Mouse (Mus musculus) hindbrain, embryonic 15.5 days (tissue): ENCODE measurements at regions not wholly inside any gene's neighbourhood (a gene's known extent, or its start where the extent isn't known, plus 50 kb on each side); places are given as distances from the start of the nearest gene placed in this dataset.
A peak's percentile ranks its signal among the peaks of the same experiment; 100 is the strongest.

Source experiments
- ATAC-seq: fragments of 200-750 bp; cut with Nextera tagmentation; 2 replicates; pipeline ENCODE4 v1.8.0; 2017; ENCODE audit warnings: low read depth, moderate number of reproducible peaks, moderate TSS enrichment; ENCODE audit not compliant: low FRiP score
- H3K27ac ChIP-seq: fragments of 300-500 bp; sonication (generic); replicated peaks from 2 replicates; pipeline ENCODE4 v1.5.1; 2015; ENCODE audit warnings: mild to moderate bottlenecking, inconsistent platforms
- H3K27me3 ChIP-seq: fragments of 300-500 bp; sonication (generic); 2 replicates; pipeline ENCODE4 v1.6.1; 2015; ENCODE audit warnings: control low read depth, inconsistent platforms
- H3K36me3 ChIP-seq: fragments of 300-500 bp; sonication (generic); 2 replicates; pipeline ENCODE4 v1.6.1; 2015; ENCODE audit warnings: control low read depth, inconsistent platforms
- H3K4me1 ChIP-seq: fragments of 300-500 bp; sonication (generic); replicated peaks from 2 replicates; pipeline ENCODE4 v1.6.1; 2015; ENCODE audit warnings: control low read depth, inconsistent platforms
- H3K4me2 ChIP-seq: fragments of 300-500 bp; sonication (generic); 2 replicates; pipeline ENCODE4 v1.6.1; 2015; ENCODE audit warnings: moderate library complexity, mild to moderate bottlenecking, inconsistent platforms
- H3K4me3 ChIP-seq: fragments of 300-500 bp; sonication (generic); 2 replicates; pipeline ENCODE4 v1.5.1; 2015; ENCODE audit warnings: mild to moderate bottlenecking, inconsistent platforms
- H3K9ac ChIP-seq: fragments of 300-500 bp; sonication (generic); 2 replicates; pipeline ENCODE4 v1.6.1; 2015; ENCODE audit warnings: inconsistent platforms
- H3K9me3 ChIP-seq: fragments of 300-500 bp; sonication (generic); 2 replicates; pipeline ENCODE4 v1.6.1; 2016; ENCODE audit warnings: control low read depth, inconsistent platforms
- WGBS: fragments of 180-500 bp; shearing (Covaris S2); methylation state at CpG from one replicate; pipeline ENCODE4 v1.1.7; 2015; 5-methylcytosine and 5-hydroxymethylcytosine counted together

DNA sequence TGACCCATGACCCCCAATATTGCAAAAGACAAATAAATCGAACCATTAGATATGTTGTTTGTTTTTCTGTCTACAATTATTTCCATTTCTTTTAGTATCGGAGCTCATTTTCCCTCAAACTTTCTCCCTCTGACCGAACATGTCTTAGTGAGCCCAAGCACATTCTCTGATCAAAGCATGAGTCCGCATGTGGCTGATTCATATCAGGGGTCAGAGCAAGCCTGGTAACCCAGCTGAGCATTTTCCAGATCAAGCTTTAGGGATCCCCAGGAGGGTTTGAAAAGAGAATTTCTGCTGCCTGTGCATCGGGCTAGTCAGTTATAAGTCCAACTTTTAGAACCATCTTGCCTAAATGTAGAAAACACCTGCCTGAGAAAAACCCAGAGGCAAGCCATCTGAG is 350.6 kb downstream of the Ccser2 start:
- Histone ChIP-seq H3K4me3 (no peak overlapping the region), H3K4me2 (no peak overlapping the region), H3K9me3 (no peaks in the 10 kb centered on the region), H3K27ac (no peak overlapping the region), H3K36me3 (no peaks in the 10 kb centered on the region), H3K27me3 (no peaks in the 10 kb centered on the region), H3K4me1 (no peaks in the 10 kb centered on the region), H3K9ac (no peak overlapping the region)
- WGBS = 86% methylated on average over 5 of the region's 5 CpGs
- ATAC-seq = no peak

DNA sequence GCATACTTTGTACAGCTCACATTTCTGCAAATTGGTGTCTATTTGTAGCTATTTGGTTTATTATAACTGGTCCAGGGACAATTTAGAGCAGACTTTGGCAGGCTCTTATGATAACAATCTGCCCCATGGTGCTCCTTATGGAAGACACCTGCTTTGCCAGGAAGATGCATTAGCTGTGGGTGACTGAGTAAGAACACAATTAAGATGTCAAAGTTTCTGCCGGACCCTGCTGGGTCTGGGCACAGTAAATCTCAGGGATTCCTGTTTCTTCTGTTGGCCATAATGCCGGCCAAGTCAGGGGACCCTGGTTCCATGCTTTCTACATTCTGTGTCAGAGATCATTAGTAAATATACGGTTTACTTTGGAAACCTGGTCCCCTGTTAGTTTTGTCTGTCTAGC is 353.7 kb downstream of the Ccser2 start:
- no peak overlapping the region for H3K4me2 ChIP-seq
- H3K27me3 ChIP-seq = no peaks in the 10 kb centered on the region
- no peaks in the 10 kb centered on the region for H3K4me1 ChIP-seq
- no peak overlapping the region for H3K4me3 ChIP-seq
- no peak for ATAC-seq
- no peaks in the 10 kb centered on the region for H3K36me3 ChIP-seq
- 78% methylated on average over 3 of the region's 3 CpGs for WGBS
- H3K27ac ChIP-seq = no peak overlapping the region
- no peak overlapping the region for H3K9ac ChIP-seq
- no peaks in the 10 kb centered on the region for H3K9me3 ChIP-seq

DNA sequence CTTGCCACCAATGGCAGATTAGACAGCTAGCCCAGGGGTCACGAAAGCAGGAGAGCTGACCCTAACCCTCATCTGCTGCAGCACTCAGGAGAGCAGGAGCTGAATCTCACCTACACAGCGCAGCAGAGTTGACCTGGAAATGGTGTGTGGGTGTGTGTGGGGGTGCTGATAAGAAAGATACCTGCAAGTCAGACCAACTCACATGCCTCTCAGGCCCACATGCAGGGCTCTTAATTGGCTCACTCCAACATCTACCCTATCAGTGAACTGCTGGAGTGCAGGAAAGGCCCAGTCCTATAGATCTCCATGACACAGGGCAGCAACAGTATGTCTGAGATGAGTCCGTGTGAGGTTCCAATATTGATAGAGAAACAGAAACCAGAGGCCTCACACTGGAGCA is 355.7 kb downstream of the Ccser2 start:
- no peaks in the 10 kb centered on the region for H3K4me1 ChIP-seq
- no peak overlapping the region for H3K4me3 ChIP-seq
- H3K36me3 ChIP-seq = no peaks in the 10 kb centered on the region
- no peak overlapping the region for H3K9ac ChIP-seq
- no peak overlapping the region for H3K27ac ChIP-seq
- WGBS = 98% methylated on average over 3 of the region's 3 CpGs
- H3K4me2 ChIP-seq = no peak overlapping the region
- H3K9me3 ChIP-seq = no peaks in the 10 kb centered on the region
- ATAC-seq = no peak
- H3K27me3 ChIP-seq = no peaks in the 10 kb centered on the region

DNA sequence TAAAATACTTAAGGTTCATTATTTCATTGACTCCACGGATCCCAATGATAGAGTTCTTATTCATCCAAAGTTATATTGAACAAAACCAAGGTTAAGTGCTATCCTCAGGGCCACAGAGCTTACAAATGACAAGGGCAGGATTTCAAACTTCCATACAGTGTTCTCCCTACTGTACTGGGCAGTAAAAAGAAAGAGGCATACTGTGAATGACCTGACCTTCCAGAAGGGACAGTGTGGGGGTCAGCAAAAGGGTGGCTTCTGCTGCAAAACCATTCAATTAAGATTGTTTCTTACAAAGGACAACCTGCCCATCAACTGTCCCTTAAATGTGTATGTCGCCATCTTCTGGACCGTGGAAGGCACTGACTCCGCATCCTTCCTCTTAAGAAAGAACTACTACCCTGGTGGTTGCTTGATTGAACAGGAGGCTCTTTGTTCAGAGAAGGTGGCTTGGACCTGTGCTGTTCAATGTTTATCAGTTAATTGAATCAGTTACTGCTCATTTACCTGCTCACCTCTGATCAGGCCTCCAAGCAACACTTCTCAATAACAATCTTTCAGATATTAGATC is 384.4 kb downstream of the Ccser2 start:
- Histone ChIP-seq H3K36me3 (no peaks in the 10 kb centered on the region), H3K4me1 (0 out of 2 replicates have a peak, but pooled peaks cover 6% of the 10 kb centered on the region), H3K27ac (no peak overlapping the region), H3K9me3 (no peaks in the 10 kb centered on the region), H3K4me2 (no peak overlapping the region), H3K9ac (no peak overlapping the region), H3K27me3 (no peaks in the 10 kb centered on the region), H3K4me3 (no peak overlapping the region)
- WGBS = 53% methylated on average over 4 of the region's 4 CpGs
- no peak for ATAC-seq

DNA sequence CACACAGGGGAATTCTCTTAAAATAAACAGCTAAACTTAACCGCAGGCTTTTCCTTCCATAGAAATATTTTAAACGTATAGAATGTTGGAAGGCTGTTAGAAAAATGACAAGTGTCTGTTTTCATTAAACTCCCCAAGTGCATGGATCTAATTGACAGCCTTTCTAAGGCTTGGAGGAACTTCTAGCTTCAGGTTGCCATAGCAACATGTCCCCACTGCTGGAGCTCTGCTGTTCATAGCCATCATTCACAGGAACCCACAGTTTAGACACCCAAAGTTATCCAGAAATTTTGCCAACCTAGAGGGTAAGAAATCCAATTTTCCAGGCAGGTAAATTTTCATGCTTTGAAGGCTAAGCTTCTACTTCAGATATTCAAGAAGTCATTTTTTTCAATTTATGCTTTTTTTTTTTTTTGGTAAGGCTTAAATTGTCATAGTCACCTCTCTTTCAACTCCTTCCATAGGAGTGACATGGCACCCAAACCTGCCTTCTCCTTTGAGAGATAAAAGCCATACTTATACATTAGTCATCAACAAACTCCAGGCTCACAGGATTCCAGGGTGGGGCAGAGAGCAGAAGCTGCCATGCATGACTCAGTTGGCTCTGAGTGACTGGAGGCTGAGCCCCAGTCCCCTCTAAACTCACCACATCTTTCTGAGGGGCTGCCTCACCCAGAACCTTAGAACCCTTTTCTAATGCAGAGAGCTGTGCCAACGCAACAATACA is 385.1 kb downstream of the Ccser2 start:
- 57% methylated on average over 3 of the region's 3 CpGs for WGBS
- no peak overlapping the region for H3K4me2 ChIP-seq
- H3K9ac ChIP-seq = no peak overlapping the region
- 0 out of 2 replicates have a peak, but pooled peaks cover 6% of the 10 kb centered on the region for H3K4me1 ChIP-seq
- H3K27ac ChIP-seq = no peak overlapping the region
- ATAC-seq = peak; percentile 63; the same call in 1 of the 2 replicates
- H3K36me3 ChIP-seq = no peaks in the 10 kb centered on the region
- H3K9me3 ChIP-seq = no peaks in the 10 kb centered on the region
- H3K27me3 ChIP-seq = no peaks in the 10 kb centered on the region
- H3K4me3 ChIP-seq = no peak overlapping the region

DNA sequence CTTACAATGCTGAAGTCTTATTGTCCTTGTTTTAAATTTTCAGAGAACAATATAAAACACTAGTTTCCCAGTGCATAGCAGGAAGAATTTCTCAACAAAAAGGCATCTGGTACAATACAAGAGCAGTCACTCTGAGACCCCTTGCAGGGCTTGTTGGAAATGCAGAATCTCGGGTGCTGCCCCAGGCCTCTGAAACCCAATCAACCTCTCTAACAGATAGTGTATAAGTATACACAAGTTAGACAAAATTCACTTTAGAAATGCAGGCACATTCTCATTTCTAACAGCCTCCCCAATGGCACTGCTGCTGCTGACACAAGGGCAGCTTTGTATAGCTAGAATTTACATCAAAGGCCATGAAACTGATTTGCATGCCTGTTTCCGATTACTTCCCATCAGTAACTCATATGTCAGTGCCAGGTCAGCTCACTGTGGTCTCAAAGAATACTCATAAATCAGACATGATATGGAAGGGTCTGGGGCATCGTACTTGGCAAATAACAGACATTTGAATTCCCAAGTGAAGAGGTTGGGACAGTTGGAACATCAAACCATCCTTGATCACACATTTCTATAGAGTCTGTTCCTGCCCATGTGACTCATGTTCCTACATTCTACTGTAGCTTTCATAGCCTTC is 405.2 kb downstream of the Ccser2 start:
- H3K27ac ChIP-seq = no peak overlapping the region
- H3K4me1 ChIP-seq = no peaks in the 10 kb centered on the region
- H3K9me3 ChIP-seq = no peaks in the 10 kb centered on the region
- H3K4me2 ChIP-seq = no peak overlapping the region
- no peaks in the 10 kb centered on the region for H3K36me3 ChIP-seq
- H3K4me3 ChIP-seq = no peak overlapping the region
- 23% methylated on average over 3 of the region's 3 CpGs for WGBS
- no peaks in the 10 kb centered on the region for H3K27me3 ChIP-seq
- ATAC-seq = no peak
- no peak overlapping the region for H3K9ac ChIP-seq

DNA sequence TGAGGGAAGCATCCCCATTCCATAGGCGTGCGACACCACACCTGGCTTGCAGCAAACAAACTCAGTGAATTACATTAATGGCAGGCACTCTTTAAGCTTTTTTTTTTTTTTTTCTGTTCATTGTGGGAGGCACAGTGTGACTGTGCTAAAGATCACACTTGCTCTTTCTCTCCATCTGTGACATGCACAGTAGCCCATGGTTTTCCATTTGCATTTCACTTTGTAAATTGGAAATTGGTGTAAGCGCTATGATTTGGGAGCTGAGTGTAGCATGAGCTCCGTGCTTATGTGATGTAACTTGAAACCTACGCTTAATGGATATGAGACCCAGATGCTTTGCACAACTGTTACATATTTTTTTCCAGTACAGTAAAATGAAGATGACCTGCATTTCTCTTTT is 431.2 kb downstream of the Ccser2 start:
- no peak for ATAC-seq
- Histone ChIP-seq H3K27ac (no peak overlapping the region), H3K4me2 (no peak overlapping the region), H3K36me3 (no peaks in the 10 kb centered on the region), H3K4me3 (no peak overlapping the region), H3K4me1 (no peaks in the 10 kb centered on the region), H3K9me3 (no peaks in the 10 kb centered on the region), H3K9ac (no peak overlapping the region), H3K27me3 (no peaks in the 10 kb centered on the region)
- 89% methylated on average over 5 of the region's 5 CpGs for WGBS

DNA sequence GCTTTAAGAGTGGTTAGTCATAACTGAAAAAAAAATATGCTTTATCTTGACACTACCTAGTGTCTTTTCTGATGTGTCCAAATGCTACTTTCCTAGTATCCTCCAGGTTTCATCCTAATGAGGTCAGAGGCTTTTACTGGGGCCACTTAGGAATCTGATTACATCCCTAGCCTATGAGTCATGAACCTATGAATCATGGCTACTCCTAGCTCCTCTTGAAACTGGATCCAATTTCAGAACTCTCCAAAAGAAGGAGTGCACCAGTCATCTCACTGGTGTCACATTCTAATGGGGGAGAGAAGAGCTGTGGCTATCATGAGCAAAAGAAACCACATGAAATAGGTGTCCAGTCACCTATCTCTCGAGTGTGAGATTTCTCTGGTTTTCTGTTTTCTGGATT is 432.6 kb downstream of the 4930474N05Rik start:
- Histone ChIP-seq H3K4me2 (no peak overlapping the region), H3K27ac (no peak overlapping the region), H3K36me3 (no peaks in the 10 kb centered on the region), H3K27me3 (no peaks in the 10 kb centered on the region), H3K4me3 (no peak overlapping the region), H3K4me1 (0 out of 2 replicates have a peak, but pooled peaks cover 6% of the 10 kb centered on the region), H3K9me3 (no peaks in the 10 kb centered on the region), H3K9ac (no peak overlapping the region)
- no peak for ATAC-seq
- WGBS = 89% methylated on average over 1 of the region's 1 CpGs

DNA sequence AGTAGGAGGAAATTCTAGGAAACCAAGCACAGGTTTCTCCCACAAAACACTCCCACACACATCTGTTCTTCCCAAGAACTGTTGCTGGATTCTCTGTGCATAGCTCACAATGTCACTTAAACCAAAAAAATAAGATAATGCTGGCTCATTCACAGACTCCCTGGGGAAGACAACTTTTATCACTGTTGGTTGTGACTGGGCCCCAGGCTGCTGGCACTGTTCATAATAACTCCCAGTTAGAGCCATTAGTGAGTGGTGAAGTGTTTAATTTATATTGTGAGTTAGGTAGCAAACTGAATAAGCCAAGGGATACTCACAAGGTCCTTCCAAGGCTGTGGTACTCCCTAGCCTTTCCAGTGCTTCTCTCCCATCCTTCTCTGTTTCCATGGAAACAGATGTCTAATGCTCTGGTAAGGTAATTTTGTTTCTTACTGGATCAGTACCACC is 430.9 kb downstream of the 4930474N05Rik start:
- no peaks in the 10 kb centered on the region for H3K36me3 ChIP-seq
- H3K27me3 ChIP-seq = no peaks in the 10 kb centered on the region
- H3K4me3 ChIP-seq = no peak overlapping the region
- no peak overlapping the region for H3K4me2 ChIP-seq
- no peaks in the 10 kb centered on the region for H3K9me3 ChIP-seq
- H3K9ac ChIP-seq = no peak overlapping the region
- no peak overlapping the region for H3K27ac ChIP-seq
- 0 out of 2 replicates have a peak, but pooled peaks cover 6% of the 10 kb centered on the region for H3K4me1 ChIP-seq
- no peak for ATAC-seq

DNA sequence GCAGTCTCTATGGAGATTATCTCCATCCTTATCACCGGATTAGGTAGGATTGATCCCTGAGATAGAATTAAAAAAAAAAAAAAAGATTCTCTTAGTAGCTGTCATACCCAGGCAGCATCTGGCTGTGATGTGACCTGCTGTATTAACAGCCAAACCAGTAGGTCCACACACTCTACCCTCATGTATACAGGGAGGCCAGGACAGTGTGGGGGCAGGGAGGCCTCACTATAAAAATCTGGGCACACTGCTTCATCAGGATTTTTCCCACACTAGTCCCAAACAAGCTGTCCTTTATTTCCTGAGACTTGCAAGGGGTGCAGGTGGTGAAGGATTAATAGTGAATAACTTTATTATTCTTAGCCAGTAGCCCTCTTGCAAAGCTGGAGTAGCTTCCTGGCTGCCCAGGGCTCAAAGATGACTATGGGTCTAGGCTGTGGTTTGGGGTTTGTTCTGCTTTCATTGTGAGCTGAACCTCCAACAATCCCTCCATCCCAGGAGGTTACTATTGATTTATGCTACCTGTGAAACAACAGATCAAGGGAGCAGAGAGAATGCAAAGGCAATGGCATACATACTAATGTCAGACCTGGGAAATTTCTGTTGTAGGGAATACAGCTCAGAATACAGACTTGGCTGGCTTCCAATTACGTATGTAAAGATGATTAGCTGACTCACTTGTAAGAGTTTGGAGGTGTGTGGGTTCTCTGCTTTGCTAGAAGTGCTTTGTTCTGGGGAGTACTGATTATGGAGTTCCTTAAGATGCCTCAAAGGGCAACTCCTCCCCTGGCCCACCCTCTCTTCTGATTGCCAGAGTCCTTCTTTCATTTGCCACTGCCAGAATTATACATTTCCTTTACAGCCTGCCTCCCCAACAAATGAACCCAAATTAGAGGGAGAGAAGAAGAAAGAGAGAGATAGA is 407.6 kb downstream of the 4930474N05Rik start:
- WGBS = 71% methylated on average over 2 of the region's 2 CpGs
- Histone ChIP-seq H3K9me3 (no peaks in the 10 kb centered on the region), H3K36me3 (no peaks in the 10 kb centered on the region), H3K4me2 (no peak overlapping the region), H3K4me1 (no peaks in the 10 kb centered on the region), H3K9ac (no peak overlapping the region), H3K27ac (no peak overlapping the region), H3K27me3 (no peaks in the 10 kb centered on the region), H3K4me3 (no peak overlapping the region)
- ATAC-seq = peak; percentile 54

DNA sequence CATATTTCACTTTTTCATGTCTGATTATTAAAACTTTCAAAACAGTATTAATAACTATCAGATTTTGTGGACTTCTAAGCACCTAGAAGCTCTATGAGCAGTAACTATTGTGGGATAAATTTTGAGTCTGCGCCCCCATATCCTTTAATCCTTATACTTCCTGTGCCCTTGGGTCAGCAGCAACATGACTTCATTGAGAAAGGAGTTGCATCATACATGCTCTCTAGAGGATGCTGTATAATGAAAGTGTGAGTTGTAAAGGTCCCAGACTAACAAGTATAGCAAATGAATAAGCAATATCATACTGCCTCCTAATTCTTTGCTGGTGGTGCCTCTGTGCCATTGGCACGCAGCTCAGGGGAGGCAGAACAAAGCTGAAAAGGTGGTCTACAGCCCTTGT is 404.6 kb downstream of the 4930474N05Rik start:
- no peak overlapping the region for H3K4me3 ChIP-seq
- H3K4me2 ChIP-seq = no peak overlapping the region
- H3K27me3 ChIP-seq = no peaks in the 10 kb centered on the region
- H3K36me3 ChIP-seq = no peaks in the 10 kb centered on the region
- H3K27ac ChIP-seq = no peak overlapping the region
- H3K9ac ChIP-seq = no peak overlapping the region
- ATAC-seq = no peak
- no peaks in the 10 kb centered on the region for H3K4me1 ChIP-seq
- H3K9me3 ChIP-seq = no peaks in the 10 kb centered on the region
- 87% methylated on average over 2 of the region's 2 CpGs for WGBS

DNA sequence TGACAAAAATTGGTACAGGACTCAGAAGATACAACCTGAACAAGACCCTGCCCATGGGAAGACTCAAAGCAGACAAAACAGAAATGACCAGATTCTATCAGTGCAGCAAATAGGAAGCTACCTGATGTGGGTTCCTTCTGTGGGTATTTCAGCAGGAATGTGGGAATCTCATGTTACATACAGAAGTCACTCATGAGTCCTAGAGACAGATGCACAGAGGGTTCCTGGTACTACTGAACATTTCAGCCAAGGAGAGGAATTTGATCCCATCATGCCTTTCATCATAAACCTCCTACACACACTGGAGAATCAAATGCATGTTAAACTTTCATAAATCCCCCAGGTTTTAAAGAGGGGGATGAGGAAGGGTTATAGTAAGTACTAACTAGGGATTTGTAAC is 390.8 kb downstream of the 4930474N05Rik start:
- Histone ChIP-seq H3K36me3 (no peaks in the 10 kb centered on the region), H3K27ac (no peak overlapping the region), H3K4me1 (no peaks in the 10 kb centered on the region), H3K27me3 (no peaks in the 10 kb centered on the region), H3K9ac (no peak overlapping the region), H3K4me3 (no peak overlapping the region), H3K4me2 (no peak overlapping the region), H3K9me3 (no peaks in the 10 kb centered on the region)
- no peak for ATAC-seq
